Mouse (Mus musculus) cortical plate, adult 2 months (tissue): ENCODE measurements around the gene Ugdh. TPM values are rescaled to one million over a fixed set of nuclear protein-coding genes. Genes with fewer than 3 reads are reported as not detected.
A peak's percentile ranks its signal among the peaks of the same experiment; 100 is the strongest.
"Not testable (repeated sequence)": the region's sequence is repeated elsewhere in the genome, so short reads cannot be mapped to it uniquely, and the experiment has no call there.

Experiments
- H3K27ac ChIP-seq: fragments of 200-500 bp; 2 replicates; pipeline ENCODE4 v1.5.1; 2012; ENCODE audit warnings: low read length, control low read depth, inconsistent platforms; ENCODE audit not compliant: insufficient read depth
- H3K4me1 ChIP-seq: fragments of 200-500 bp; 2 replicates; pipeline ENCODE4 v1.6.1; 2011; ENCODE audit warnings: low read length; ENCODE audit not compliant: control insufficient read depth, insufficient read depth
- H3K4me3 ChIP-seq: fragments of 200-500 bp; 2 replicates; pipeline ENCODE4 v1.5.1; 2011; ENCODE audit warnings: mild to moderate bottlenecking, low read length, control low read depth; ENCODE audit not compliant: insufficient read depth
- CTCF ChIP-seq: fragments of 200-500 bp; IDR thresholded peaks from 2 replicates; pipeline ENCODE4 v1.5.1; 2011; ENCODE audit warnings: mild to moderate bottlenecking, control low read depth, low read length; ENCODE audit not compliant: insufficient read depth; ENCODE audit errors: extremely low read depth
- POLR2A ChIP-seq: fragments of 200-500 bp; IDR thresholded peaks from 2 replicates; pipeline ENCODE4 v1.6.1; 2011; ENCODE audit warnings: mild to moderate bottlenecking, low read length, control low read depth; ENCODE audit not compliant: insufficient read depth; ENCODE audit errors: extremely low read depth
- polyA plus RNA-seq: library from polyadenylated mRNA; depleted of rRNA; stranded (reverse); fragments of >200 nt; gene quantifications from 2 replicates; pipeline ENCODE4 v1.2.3, GENCODE M21; 2012; rRNA removed

Ugdh gene
- 25.2 and 26.5 TPM in 2 replicates for polyA plus RNA-seq

- peak within 1 kb of the TSS; percentile 64 for H3K4me3 ChIP-seq
- H3K4me1 ChIP-seq: no peaks in the 10 kb centered on the region; the same call in 1 of the 2 replicates
- H3K27ac ChIP-seq: peak within 1 kb of the TSS; percentile 67
- TF ChIP-seq CTCF: no peak
- peak; percentile 95 for TF ChIP-seq POLR2A
Observed at GRCm38 (mm10) chr5:65435806-65436561, at the start of gene Ugdh. Gene Ugdh (minus strand): TSS chr5:65435949.

GRCm38 (mm10) chr5:65482996-65483395, 47.2 kb upstream of the Ugdh start:
- no peak overlapping the region for H3K27ac ChIP-seq
- H3K4me3 ChIP-seq: no peak overlapping the region
- TF ChIP-seq CTCF (no peak), POLR2A (no peak)
- H3K4me1 ChIP-seq: peaks cover 6% of the 10 kb centered on the region

GRCm38 (mm10) chr5:65480511-65480910, 44.8 kb upstream of the Ugdh start:
- no peak overlapping the region for H3K27ac ChIP-seq

GRCm38 (mm10) chr5:65479681-65480445, 44.1 kb upstream of the Ugdh start:
- Histone ChIP-seq H3K4me1 (no peaks in the 10 kb centered on the region; the same call in 1 of the 2 replicates), H3K27ac (no peak overlapping the region), H3K4me3 (no peak overlapping the region)
- no peak for TF ChIP-seq POLR2A
- TF ChIP-seq CTCF: no peak

More at GRCm38 (mm10) chr5:65480511-65480910, 44.8 kb upstream of the Ugdh start:
- H3K4me3 ChIP-seq: no peak overlapping the region
- H3K4me1 ChIP-seq: no peaks in the 10 kb centered on the region; the same call in 1 of the 2 replicates
- TF ChIP-seq CTCF: no peak
- TF ChIP-seq POLR2A: no peak

- Histone ChIP-seq H3K4me3 (no peak overlapping the region), H3K27ac (no peak overlapping the region), H3K4me1 (peaks cover 1% of the 10 kb centered on the region; the same call in 1 of the 2 replicates)
- TF ChIP-seq CTCF: 0 out of 2 replicates have a peak, but pooled peaks have one; percentile 4
- TF ChIP-seq POLR2A: no peak
Observed at GRCm38 (mm10) chr5:65478224-65478623, 42.5 kb upstream of the Ugdh start.

- not testable (repeated sequence) for H3K27ac ChIP-seq, H3K4me3 ChIP-seq, H3K4me1 ChIP-seq
Observed at GRCm38 (mm10) chr5:65476739-65477138, 41.0 kb upstream of the Ugdh start.

- no peak overlapping the region for H3K4me3 ChIP-seq
- H3K4me1 ChIP-seq: peaks cover 7% of the 10 kb centered on the region; the same call in 1 of the 2 replicates
- TF ChIP-seq POLR2A: no peak
- TF ChIP-seq CTCF: no peak
- no peak overlapping the region for H3K27ac ChIP-seq
Observed at GRCm38 (mm10) chr5:65475806-65476205, 40.1 kb upstream of the Ugdh start.

- TF ChIP-seq POLR2A: no peak
- TF ChIP-seq CTCF: no peak
- Histone ChIP-seq H3K4me1 (peaks cover 7% of the 10 kb centered on the region; the same call in 1 of the 2 replicates), H3K4me3 (no peak overlapping the region), H3K27ac (no peak overlapping the region)
Observed at GRCm38 (mm10) chr5:65469766-65470165, 34.0 kb upstream of the Ugdh start.

- Histone ChIP-seq H3K27ac (no peak overlapping the region), H3K4me1 (peaks cover 4% of the 10 kb centered on the region; the same call in 1 of the 2 replicates), H3K4me3 (no peak overlapping the region)
- TF ChIP-seq POLR2A (no peak), CTCF (no peak)
Observed at GRCm38 (mm10) chr5:65466911-65467310, 31.2 kb upstream of the Ugdh start.
